In genomic region chr2:128872256-128872655, GRCm38 (mm10) we compare ENCODE assay signal across 21 mouse cellular contexts. TPM values are rescaled to one million over a fixed set of nuclear protein-coding genes. Genes with fewer than 3 reads are reported as not detected.
DNase-seq lines count a peak whose midpoint lies in the region; TF ChIP-seq lines count a peak whose summit lies in the region.
"Had no signal": no experiment of that assay in that cellular context is flagged by ENCODE, and none has a peak within 500 bp of the region (broad histone marks: within the 10 kb centered on the region; RNA-seq: fewer than 3 reads in every experiment).

No protein-coding gene starts in this region.

- no peaks in the 10 kb centered on the region for H3K36me3 ChIP-seq in testis, adult 2 months (ENCODE audit: control insufficient read depth, insufficient read depth, low read length)
- no peaks in the 10 kb centered on the region for H3K36me3 ChIP-seq in ES-E14 (ENCODE audit: control insufficient read depth, insufficient read depth, low read length, poor library complexity, severe bottlenecking)
- H3K36me3 ChIP-seq: embryonic facial prominence, embryonic 10.5 days; embryonic facial prominence, embryonic 12.5 days had no signal

- H3K9me3 ChIP-seq in ES-E14 (ENCODE audit: control insufficient read depth, insufficient read depth, low read depth, low read length), result no peaks in the 10 kb centered on the region
- H3K9me3 ChIP-seq: embryonic facial prominence, embryonic 10.5 days; embryonic facial prominence, embryonic 12.5 days had no signal

- no peak overlapping the region for H3K27ac ChIP-seq in testis, adult 2 months (ENCODE audit: control insufficient read depth, insufficient read depth, low read depth, low read length)
- H3K27ac ChIP-seq in ES-E14 (ENCODE audit: insufficient read depth, low read depth, low read length, poor library complexity, severe bottlenecking), result no peak overlapping the region
- H3K27ac ChIP-seq: embryonic facial prominence, embryonic 10.5 days; embryonic facial prominence, embryonic 12.5 days had no signal

- H3K4me1 ChIP-seq in testis, adult 2 months (ENCODE audit: control insufficient read depth, insufficient read depth, low read length), result peaks cover 13% of the 10 kb centered on the region
- H3K4me1 ChIP-seq in ES-E14 (ENCODE audit: control insufficient read depth in 2 of 2, insufficient read depth in 2 of 2, low read length in 2 of 2, poor library complexity in 1 of 2), result peaks cover 0 to 8% of the 10 kb centered on the region in 2 experiments; a peak in 2 of 4 replicates

- intact Hi-C loops in left cerebral cortex, postnatal 14 days (cut with DNase I), result no loop called here

- peak overlapping the region; percentile 41; the same call in 1 of the 2 replicates for H3K9ac ChIP-seq in ES-E14 (ENCODE audit: insufficient read depth, low read depth, low read length, poor library complexity, severe bottlenecking)
- H3K9ac ChIP-seq: embryonic facial prominence, embryonic 12.5 days had no signal

- no peak for TF ChIP-seq POLR2A in testis, adult 2 months (IDR thresholded peaks at IDR 0.05; ENCODE audit: control insufficient read depth, low read depth, low read length)

- no peak for TF ChIP-seq CTCF in testis, adult 2 months (IDR thresholded peaks at IDR 0.05; ENCODE audit: control insufficient read depth, insufficient read depth, insufficient replicate concordance, low read depth, low read length)

- DNase-seq in testis, postnatal 10 days (ENCODE audit: low spot score), result no peak
- DNase-seq in ES-E14 (ENCODE audit: low read depth, low spot score), result no peak
- DNase-seq in ZHBTc4 (ENCODE audit: low read depth, low spot score), result peak; percentile 68
- no peak for DNase-seq in adrenal gland, adult (ENCODE audit: inconsistent age in 2 of 2, low spot score in 1 of 2)
- no peak for DNase-seq in spleen, postnatal 10 days (ENCODE audit: low spot score in 2 of 2)
- no peak for DNase-seq in left cerebral cortex, postnatal 14 days (ENCODE audit: low spot score in 2 of 2)
- DNase-seq: adrenal gland, adult 8-10 months; adrenal gland, postnatal 14 days; adrenal gland, postnatal 36 days; B cell, adult 2 months; cerebellum, adult 11-12 months; cerebellum, adult 2 months; cerebellum, adult 9-10 months; cerebellum, postnatal 10 days; cerebellum, postnatal 25 days had no signal

- H3K4me3 ChIP-seq in testis, adult 2 months (ENCODE audit: control insufficient read depth, low read depth, low read length), result peak overlapping the region; percentile 43
- no peak overlapping the region for H3K4me3 ChIP-seq in ES-E14 (ENCODE audit: insufficient read depth in 1 of 2, low read depth in 1 of 2, low read length in 2 of 2, poor library complexity in 1 of 2, severe bottlenecking in 1 of 2)
- H3K4me3 ChIP-seq: embryonic facial prominence, embryonic 10.5 days; embryonic facial prominence, embryonic 12.5 days had no signal

- in situ Hi-C loops in ES-E14 (cut with MboI; ENCODE audit: low sequenced_read_pairs in 2 of 2, unreplicated experiment in 2 of 2), result no loop called here

- no peaks in the 10 kb centered on the region for H3K27me3 ChIP-seq in testis, adult 2 months (ENCODE audit: control insufficient read depth, insufficient read depth, low read length)
- H3K27me3 ChIP-seq: CH12.LX; embryonic facial prominence, embryonic 12.5 days had no signal

TF ChIP-seq in ES-E14, 5 proteins besides CTCF, POLR2A, EP300 and RAD21:
- TF ChIP-seq ZNF384 (IDR thresholded peaks at IDR 0.05; ENCODE audit: low read depth, low read length) (no peak), ZC3H11A (IDR thresholded peaks at IDR 0.05; ENCODE audit: borderline replicate concordance, low read depth, low read length) (no peak), CHD2 (IDR thresholded peaks at IDR 0.05; ENCODE audit: low read depth, low read length) (no peak), MAFK (IDR thresholded peaks at IDR 0.05; ENCODE audit: insufficient read depth, low read depth, low read length) (no peak), HCFC1 (IDR thresholded peaks at IDR 0.05; ENCODE audit: borderline replicate concordance, insufficient read depth, low read length) (no peak)

RNA-seq across cellular contexts. Expression of gene Fbln7, which starts 9.5 kb away (rescaled TPM):
- 0.20 and 0.37 TPM in 2 replicates for polyA plus RNA-seq in testis, adult 2 months (2012; rRNA removed)
- 0.21 and 0.22 TPM in 2 replicates for total RNA-seq in ES-E14 (2012; rRNA removed)
- total RNA-seq in left cerebral cortex, postnatal 14 days (2021), result 1 to 10 TPM; 4.0 to 4.8 TPM
- total RNA-seq: CH12.LX, MEL had no signal
- polyA plus RNA-seq: CD4-positive, CD25-positive, alpha-beta regulatory T cell, adult 4 months had no signal

RNA-seq across cellular contexts. Expression of gene Tmem87b, which starts 54.3 kb away (rescaled TPM):
- 5.2 and 6.5 TPM in 2 replicates for polyA plus RNA-seq in testis, adult 2 months (2012; rRNA removed)
- total RNA-seq in ES-E14 (2012; rRNA removed), result 19.4 and 25.6 TPM in 2 replicates
- total RNA-seq in left cerebral cortex, postnatal 14 days (2021), result 10 to 100 TPM; 32.7 to 33.5 TPM
